Mouse (Mus musculus): ENCODE data around the gene Cntnap2. TPM values are rescaled to one million over a fixed set of nuclear protein-coding genes. Genes with fewer than 3 reads are reported as not detected.

The Cntnap2 gene
- total and polyA plus RNA-seq, 3 experiments, result 0.30 to 0.79 (median 0.44) TPM

GRCm38 (mm10) chr6:47200671-47201070 lies 2141.5 kb downstream of the Cntnap2 start:
- H3K4me3 ChIP-seq (replicated peaks in 1 of 3; ENCODE audit: low read depth in 2 of 3, low read length in 2 of 3, poor library complexity in 1 of 3), result no peak overlapping the region
- no peak overlapping the region for H3K9ac ChIP-seq (ENCODE audit: insufficient read depth, low read depth)
- H3K4me1 ChIP-seq (ENCODE audit: control insufficient read depth in 1 of 2, insufficient read depth in 2 of 2), result peaks cover 3 to 7% of the 10 kb centered on the region in 2 experiments; a peak in 3 of 4 replicates
- H3K9me3 ChIP-seq (replicated peaks; ENCODE audit: low read length), result peaks cover 4% of the 10 kb centered on the region
- no peaks in the 10 kb centered on the region for H3K79me2 ChIP-seq (replicated peaks; ENCODE audit: control insufficient read depth, extremely low read depth, insufficient read depth, poor library complexity, severe bottlenecking)
- no peaks in the 10 kb centered on the region for H3K36me3 ChIP-seq (replicated peaks in 1 of 2; ENCODE audit: control insufficient read depth in 1 of 2, insufficient read depth in 1 of 2, low read length in 1 of 2)
- TF ChIP-seq CHD2 (IDR thresholded peaks at IDR 0.05; ENCODE audit: low read length) (no peak), ELF1 (IDR thresholded peaks at IDR 0.05; ENCODE audit: low read depth, low read length) (no peak), TCF12 (IDR thresholded peaks at IDR 0.05; ENCODE audit: low read depth, low read length) (no peak), EP300 (IDR thresholded peaks at IDR 0.05; ENCODE audit: low read length) (no peak), USF2 (conservative IDR thresholded peaks at IDR 0.05; ENCODE audit: low read depth, low read length) (no peak), BHLHE40 (IDR thresholded peaks at IDR 0.05; ENCODE audit: low read depth, low read length) (no peak), POLR2AphosphoS2 (IDR thresholded peaks at IDR 0.05; ENCODE audit: low read depth, low read length) (no peak), ETS1 (conservative IDR thresholded peaks at IDR 0.05; ENCODE audit: low read depth, low read length) (no peak), RAD21 (IDR thresholded peaks at IDR 0.05; ENCODE audit: low read depth, low read length) (no peak), ZKSCAN1 (IDR thresholded peaks at IDR 0.05; ENCODE audit: borderline replicate concordance, low read depth, low read length) (no peak), MAX (IDR thresholded peaks at IDR 0.05; ENCODE audit: low read length) (no peak), PAX5 (IDR thresholded peaks at IDR 0.05; ENCODE audit: low read length) (no peak), RCOR1 (conservative IDR thresholded peaks at IDR 0.05; ENCODE audit: low read depth, low read length) (no peak), HCFC1 (IDR thresholded peaks at IDR 0.05; ENCODE audit: low read depth, low read length) (no peak), SMC3 (IDR thresholded peaks at IDR 0.05; ENCODE audit: low read depth, low read length) (no peak), NRF1 (IDR thresholded peaks at IDR 0.05; ENCODE audit: low read depth, low read length) (no peak)
- no peak overlapping the region for H3K27ac ChIP-seq (ENCODE audit: insufficient read depth, low read depth)
- no peak for DNase-seq (ENCODE audit: extremely low read depth)
- no peaks in the 10 kb centered on the region for H3K27me3 ChIP-seq (replicated peaks)
- dilution Hi-C loops (cut with MboI; ENCODE audit: extremely low pct_ligation_motif_present, extremely low pct_unique_long_range_greater_than_20kb, low sequenced_read_pairs) (no loop called here), in situ Hi-C loops (cut with MboI; ENCODE audit: low pct_ligation_motif_present, low pct_unique_long_range_greater_than_20kb, low sequenced_read_pairs) (no loop called here)
- no peak overlapping the region for H3K4me2 ChIP-seq (ENCODE audit: insufficient read depth, low read depth, poor library complexity, severe bottlenecking)

GRCm38 (mm10) chr6:47208031-47208430 lies 2148.9 kb downstream of the Cntnap2 start:
- H3K4me2 ChIP-seq (ENCODE audit: insufficient read depth, low read depth, poor library complexity, severe bottlenecking), result no peak overlapping the region
- H3K36me3 ChIP-seq (replicated peaks in 1 of 2; ENCODE audit: control insufficient read depth in 1 of 2, insufficient read depth in 1 of 2, low read length in 1 of 2), result no peaks in the 10 kb centered on the region
- in situ Hi-C loops (cut with MboI; ENCODE audit: low pct_ligation_motif_present, low pct_unique_long_range_greater_than_20kb, low sequenced_read_pairs) (no loop called here), dilution Hi-C loops (cut with MboI; ENCODE audit: extremely low pct_ligation_motif_present, extremely low pct_unique_long_range_greater_than_20kb, low sequenced_read_pairs) (no loop called here)
- H3K79me2 ChIP-seq (replicated peaks; ENCODE audit: control insufficient read depth, extremely low read depth, insufficient read depth, poor library complexity, severe bottlenecking), result no peaks in the 10 kb centered on the region
- no peak overlapping the region for H3K4me3 ChIP-seq (replicated peaks in 1 of 3; ENCODE audit: low read depth in 2 of 3, low read length in 2 of 3, poor library complexity in 1 of 3)
- no peaks in the 10 kb centered on the region for H3K27me3 ChIP-seq (replicated peaks)
- no peak overlapping the region for H3K27ac ChIP-seq (ENCODE audit: insufficient read depth, low read depth)
- no peak for DNase-seq (ENCODE audit: extremely low read depth)
- TF ChIP-seq MYC (IDR thresholded peaks at IDR 0.05; ENCODE audit: low read depth, low read length) (no peak), RAD21 (IDR thresholded peaks at IDR 0.05; ENCODE audit: low read depth, low read length) (no peak), KAT2A (IDR thresholded peaks at IDR 0.05; ENCODE audit: insufficient replicate concordance, low read length) (no peak), MAX (IDR thresholded peaks at IDR 0.05; ENCODE audit: low read length) (no peak), MXI1 (IDR thresholded peaks at IDR 0.05; ENCODE audit: low read depth, low read length) (no peak)
- no peaks in the 10 kb centered on the region for H3K9me3 ChIP-seq (replicated peaks; ENCODE audit: low read length)
- no peak overlapping the region for H3K9ac ChIP-seq (ENCODE audit: insufficient read depth, low read depth)
- H3K4me1 ChIP-seq (ENCODE audit: control insufficient read depth in 1 of 2, insufficient read depth in 2 of 2), result peaks cover 2 to 3% of the 10 kb centered on the region in 2 experiments; a peak in 3 of 4 replicates
